ENCODE assay signal across 8 mouse cellular contexts in genomic region chr11:88553521-88554310, GRCm38 (mm10).
A peak's percentile ranks its signal among the peaks of the same experiment; 100 is the strongest.
DNase-seq lines count a peak whose midpoint lies in the region; ATAC-seq lines count a peak whose summit lies in the region.

No protein-coding gene starts in this region.

- H3K4me3 ChIP-seq in megakaryocyte, embryonic 14.5 days (replicated peaks): peak overlapping the region; percentile 18
- H3K4me3 ChIP-seq in heart, embryonic 16.5 days (ENCODE audit: low read length): no peak overlapping the region
- no peak overlapping the region for H3K4me3 ChIP-seq in liver, embryonic 11.5 days (ENCODE audit: low read depth, low read length)
- no peak overlapping the region for H3K4me3 ChIP-seq in stomach, embryonic 15.5 days (replicated peaks)

- H3K9me3 ChIP-seq in megakaryocyte, embryonic 14.5 days: no peaks in the 10 kb centered on the region
- no peaks in the 10 kb centered on the region for H3K9me3 ChIP-seq in heart, embryonic 16.5 days (replicated peaks; ENCODE audit: control insufficient read depth, low read length)
- H3K9me3 ChIP-seq in liver, embryonic 11.5 days (ENCODE audit: control insufficient read depth, low read length): no peaks in the 10 kb centered on the region
- H3K9me3 ChIP-seq in stomach, embryonic 15.5 days: no peaks in the 10 kb centered on the region

- H3K27ac ChIP-seq in heart, embryonic 16.5 days (ENCODE audit: low read length): peak overlapping the region; percentile 87
- peak overlapping the region; percentile 76 for H3K27ac ChIP-seq in liver, embryonic 11.5 days (ENCODE audit: low read depth, low read length)
- H3K27ac ChIP-seq in stomach, embryonic 15.5 days: peak overlapping the region; percentile 75

- H3K9ac ChIP-seq in heart, embryonic 16.5 days (ENCODE audit: low read length): peak overlapping the region; percentile 37; the same call in 1 of the 2 replicates
- H3K9ac ChIP-seq in liver, embryonic 11.5 days (ENCODE audit: low read depth, low read length): no peak overlapping the region
- H3K9ac ChIP-seq in stomach, embryonic 15.5 days: no peak overlapping the region

- 56% methylated on average over 11 of the region's 11 CpGs for whole genome bisulfite sequencing in heart, embryonic 16.5 days
- WGBS in liver, embryonic 11.5 days: 52% methylated on average over 11 of the region's 11 CpGs
- WGBS in stomach, embryonic 15.5 days: 62% methylated on average over 11 of the region's 11 CpGs

- DNase-seq in liver, embryonic 11.5 days (ENCODE audit: low spot score): no peak
- no peak for DNase-seq in frontal cortex, postnatal 14 days (ENCODE audit: low spot score in 2 of 2)
- DNase-seq in frontal cortex, adult 2 months (ENCODE audit: extremely low spot score in 1 of 2, low spot score in 1 of 2): no peak
- DNase-seq in frontal cortex, postnatal 25 days (ENCODE audit: low spot score in 2 of 2): no peak

- no peaks in the 10 kb centered on the region for H3K27me3 ChIP-seq in megakaryocyte, embryonic 14.5 days (replicated peaks)
- H3K27me3 ChIP-seq in heart, embryonic 16.5 days (ENCODE audit: control insufficient read depth, insufficient read depth, low read length): no peaks in the 10 kb centered on the region
- H3K27me3 ChIP-seq in liver, embryonic 11.5 days (replicated peaks; ENCODE audit: control insufficient read depth, insufficient read depth, low read length): no peaks in the 10 kb centered on the region
- H3K27me3 ChIP-seq in stomach, embryonic 15.5 days (replicated peaks): no peaks in the 10 kb centered on the region

- peaks cover 95% of the 10 kb centered on the region for H3K4me1 ChIP-seq in megakaryocyte, embryonic 14.5 days
- H3K4me1 ChIP-seq in heart, embryonic 16.5 days (ENCODE audit: control insufficient read depth, insufficient read depth, low read length): peaks cover 95% of the 10 kb centered on the region
- H3K4me1 ChIP-seq in liver, embryonic 11.5 days (replicated peaks; ENCODE audit: control insufficient read depth, insufficient read depth, low read length): peaks cover 68% of the 10 kb centered on the region
- H3K4me1 ChIP-seq in stomach, embryonic 15.5 days: peaks cover 76% of the 10 kb centered on the region

- no peak overlapping the region for H3K4me2 ChIP-seq in heart, embryonic 16.5 days (ENCODE audit: low read depth, low read length)
- peak overlapping the region; percentile 26 for H3K4me2 ChIP-seq in liver, embryonic 11.5 days
- H3K4me2 ChIP-seq in stomach, embryonic 15.5 days: no peak overlapping the region

- peaks cover 12% of the 10 kb centered on the region for H3K36me3 ChIP-seq in megakaryocyte, embryonic 14.5 days (replicated peaks; ENCODE audit: low read length)
- H3K36me3 ChIP-seq in heart, embryonic 16.5 days (ENCODE audit: control insufficient read depth, insufficient read depth): no peaks in the 10 kb centered on the region
- no peaks in the 10 kb centered on the region for H3K36me3 ChIP-seq in liver, embryonic 11.5 days (ENCODE audit: control insufficient read depth, insufficient read depth, low read length)
- no peaks in the 10 kb centered on the region for H3K36me3 ChIP-seq in stomach, embryonic 15.5 days

- no peak for ATAC-seq in megakaryocyte, adult 5-6 weeks (ENCODE audit: poor library complexity, severe bottlenecking)
- ATAC-seq in heart, embryonic 16.5 days (replicated peaks; ENCODE audit: extremely low read depth, insufficient read depth, low FRiP score): 0 out of 2 replicates have a peak, but pooled peaks have one; percentile 20
- ATAC-seq in liver, embryonic 11.5 days (replicated peaks; ENCODE audit: low FRiP score): peak; percentile 83
- ATAC-seq in stomach, embryonic 15.5 days (ENCODE audit: insufficient read depth, low FRiP score, low read depth): peak; percentile 37; the same call in 1 of the 2 replicates
